Mouse (Mus musculus): ENCODE measurements around the gene Pabpc5. TPM values are rescaled to one million over a fixed set of nuclear protein-coding genes. Genes with fewer than 3 reads are reported as not detected.

The Pabpc5 gene
- polyA plus RNA-seq (2015; fragmentation: Nextera tagmentation; extraction: Ambion mirVana): 0.15 and 0.16 TPM in 2 replicates

GRCm38 (mm10) chrX:119927081-119927571, at the start of gene Pabpc5:
Gene Pabpc5, plus strand, starts transcription at chrX:119927196.
- ATAC-seq (ENCODE audit: borderline replicate concordance, extremely low read depth, low FRiP score, low TSS enrichment): peak; percentile 99
- peak within 1 kb of the TSS; percentile 52 for H3K4me2 ChIP-seq
- no peaks in the 10 kb centered on the region for H3K4me1 ChIP-seq
- H3K9me3 ChIP-seq: no peaks in the 10 kb centered on the region
- no peaks in the 10 kb centered on the region for H3K27me3 ChIP-seq
- H3K4me3 ChIP-seq: peak within 1 kb of the TSS; percentile 35
- no peaks in the 10 kb centered on the region for H3K36me3 ChIP-seq
- no peak within 1 kb of the TSS for H3K27ac ChIP-seq
- 13% methylated on average over 21 of the region's 21 CpGs for WGBS
- 0 out of 2 replicates have a peak within 1 kb of the TSS, but pooled peaks have one; percentile 22 for H3K9ac ChIP-seq

- no peak overlapping the region for H3K4me2 ChIP-seq
- H3K27me3 ChIP-seq: no peaks in the 10 kb centered on the region
- no peak for ATAC-seq (ENCODE audit: borderline replicate concordance, extremely low read depth, low FRiP score, low TSS enrichment)
- no peaks in the 10 kb centered on the region for H3K36me3 ChIP-seq
- H3K9ac ChIP-seq: no peak overlapping the region
- H3K4me3 ChIP-seq: no peak overlapping the region
- no peaks in the 10 kb centered on the region for H3K9me3 ChIP-seq
- no peak overlapping the region for H3K27ac ChIP-seq
- H3K4me1 ChIP-seq: no peaks in the 10 kb centered on the region
- 79% methylated on average over 3 of the region's 3 CpGs for WGBS
These were observed 39.9 kb upstream of the Pabpc5 start for GRCm38 (mm10) chrX:119886957-119887593.

DNA sequence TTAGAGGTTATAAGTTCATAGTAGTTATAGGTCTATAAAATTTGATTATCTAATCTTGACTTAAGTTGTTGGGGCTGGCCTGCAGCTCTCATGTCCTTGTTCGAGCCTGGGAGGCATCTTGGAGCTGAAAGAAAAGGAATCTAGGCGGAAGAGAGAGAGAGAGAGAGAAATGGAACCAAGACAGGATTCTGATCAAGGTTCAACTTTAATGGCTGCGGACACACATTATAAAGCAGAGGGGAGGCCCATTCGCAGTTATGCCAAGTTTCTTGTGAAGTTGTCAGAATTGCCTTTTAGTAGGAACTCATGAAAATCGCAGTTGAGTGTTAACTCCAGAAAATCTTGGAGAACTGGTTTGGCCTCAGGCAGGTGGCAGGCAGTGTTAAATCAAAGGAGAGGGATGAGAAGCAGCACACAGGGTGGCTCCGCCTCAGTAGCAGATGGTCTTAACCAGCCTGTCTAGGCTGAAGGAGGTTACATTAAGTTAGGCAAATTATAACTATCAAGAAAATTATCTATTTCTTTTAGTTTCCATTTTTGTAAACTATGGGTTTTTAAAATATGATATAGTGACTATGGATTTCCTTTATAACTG, 38.6 kb upstream of the Pabpc5 start:
- Histone ChIP-seq H3K9me3 (no peaks in the 10 kb centered on the region), H3K27ac (no peak overlapping the region), H3K4me2 (no peak overlapping the region), H3K9ac (no peak overlapping the region), H3K4me3 (no peak overlapping the region), H3K36me3 (no peaks in the 10 kb centered on the region), H3K4me1 (no peaks in the 10 kb centered on the region), H3K27me3 (no peaks in the 10 kb centered on the region)
- WGBS: 65% methylated on average over 6 of the region's 6 CpGs
- ATAC-seq (ENCODE audit: borderline replicate concordance, extremely low read depth, low FRiP score, low TSS enrichment): no peak

GRCm38 (mm10) chrX:119927852-119928251, 856 bp downstream of the Pabpc5 start:
- no peaks in the 10 kb centered on the region for H3K27me3 ChIP-seq
- ATAC-seq (ENCODE audit: borderline replicate concordance, extremely low read depth, low FRiP score, low TSS enrichment): no peak
- H3K27ac ChIP-seq: no peak overlapping the region
- no peak overlapping the region for H3K9ac ChIP-seq
- 90% methylated on average over 5 of the region's 5 CpGs for WGBS
- no peaks in the 10 kb centered on the region for H3K4me1 ChIP-seq
- no peak overlapping the region for H3K4me3 ChIP-seq
- H3K36me3 ChIP-seq: no peaks in the 10 kb centered on the region
- H3K4me2 ChIP-seq: peak overlapping the region; percentile 52; the same call in 1 of the 2 replicates
- no peaks in the 10 kb centered on the region for H3K9me3 ChIP-seq

Measured in lung, embryonic 15.5 days (tissue).